Mouse (Mus musculus) urinary bladder, postnatal 36 days (tissue): ENCODE results near the gene Fam81a.

ENCODE experiments used
- DNase-seq, 2 experiments: peaks; one replicate each; pipeline ENCODE4 v3.0.0; 2022; ENCODE audit warnings: low spot score in 2 of 2, mixed read lengths in 1 of 2

Fam81a gene

DNA sequence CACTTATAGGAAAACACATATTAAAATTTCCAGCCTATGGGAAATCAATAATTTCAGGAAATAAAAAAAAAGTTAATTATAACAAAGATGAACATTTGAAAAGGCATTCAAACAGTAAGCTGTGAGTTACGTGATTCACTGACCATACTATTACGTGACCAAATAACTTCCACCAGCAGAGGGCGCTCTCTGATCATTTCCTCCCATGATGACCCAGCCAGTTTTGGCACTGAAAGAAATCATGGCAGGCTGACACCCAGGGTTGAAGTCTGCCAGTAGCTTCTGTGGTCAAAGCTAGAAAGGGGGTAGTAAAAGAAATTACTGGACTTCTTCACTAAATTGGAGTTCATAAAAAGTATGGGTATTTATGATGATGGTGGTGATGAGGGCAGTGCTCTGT lies 33.1 kb downstream of the Fam81a start:
- DNase-seq, result peak; percentile 67 to 73

DNA sequence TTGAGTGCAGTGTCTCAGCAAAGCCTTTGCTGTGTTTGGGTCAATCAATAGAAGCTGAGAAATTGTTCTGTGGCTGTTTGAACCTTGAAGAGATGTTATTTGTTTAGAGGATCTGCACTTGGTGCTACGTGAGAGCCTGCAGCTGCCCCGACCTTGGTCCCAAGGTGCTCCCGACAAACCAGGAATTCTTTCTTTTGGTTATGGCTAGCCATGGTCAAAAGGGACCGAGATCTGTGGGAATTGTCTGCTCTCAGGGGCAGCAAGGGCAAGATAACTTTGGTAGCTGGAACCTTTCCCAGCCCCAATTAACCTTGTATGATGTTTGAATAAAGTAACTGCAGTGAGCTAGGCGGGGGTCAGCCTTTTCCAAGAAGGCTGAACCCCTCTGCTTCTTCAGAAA lies 34.2 kb downstream of the Fam81a start:
- no peak for DNase-seq

DNA sequence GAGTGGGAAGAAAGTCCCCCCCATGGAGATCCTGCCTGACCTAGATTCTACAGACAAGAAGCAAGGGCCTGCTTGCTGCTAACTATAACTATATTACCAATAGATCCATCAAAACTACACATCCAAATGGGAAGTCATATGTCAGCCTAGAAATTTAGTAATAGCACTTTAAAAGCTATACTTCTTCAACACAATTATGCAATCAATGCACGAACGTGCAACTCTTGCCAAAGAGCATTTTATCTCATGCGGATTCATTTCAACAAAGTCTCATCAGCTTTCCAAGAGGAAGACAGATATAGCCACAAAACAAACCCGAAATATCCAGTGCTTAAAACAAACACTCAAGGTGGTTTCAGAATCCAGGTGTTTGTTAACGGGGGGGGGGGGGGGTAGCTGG lies 36.8 kb downstream of the Fam81a start:
- DNase-seq, result no peak

DNA sequence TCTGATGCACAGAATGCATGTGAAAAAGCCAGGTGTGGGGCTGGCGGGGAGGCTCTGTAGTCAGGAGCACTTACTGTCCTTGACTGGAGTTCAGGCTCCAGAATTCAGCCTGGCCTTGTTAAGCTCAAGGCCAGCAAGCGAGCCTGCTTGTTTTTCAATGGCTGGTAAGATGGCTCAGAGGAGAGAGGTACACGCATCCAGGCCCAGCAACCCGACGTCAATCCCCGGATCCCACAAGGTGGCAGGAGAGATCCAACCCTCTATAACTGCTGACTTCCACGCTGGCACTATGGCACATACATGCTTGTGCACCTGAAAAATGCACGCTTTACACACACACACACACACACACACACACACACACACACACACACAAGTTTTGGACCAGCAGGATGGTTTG lies 39.3 kb downstream of the Fam81a start:
- DNase-seq, result no peak

DNA sequence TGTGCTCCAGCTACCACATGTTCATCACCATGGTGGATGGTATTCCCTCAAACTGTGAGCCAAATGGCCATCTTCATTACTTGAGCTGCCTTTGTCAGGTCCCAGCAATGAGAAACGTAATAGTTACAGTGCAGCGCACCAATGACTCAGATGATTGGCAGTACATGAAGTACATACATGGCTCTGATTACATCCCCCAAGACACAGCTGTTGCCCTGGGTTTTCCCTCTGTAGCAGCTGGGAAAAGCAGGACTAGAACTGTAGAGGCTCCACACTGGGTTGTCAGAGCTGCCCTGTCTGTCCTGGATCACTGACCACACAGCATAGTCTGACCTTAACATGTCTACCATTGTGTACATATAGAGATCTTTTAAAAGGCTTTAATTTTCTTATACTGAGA lies 44.8 kb downstream of the Fam81a start:
- no peak for DNase-seq

DNA sequence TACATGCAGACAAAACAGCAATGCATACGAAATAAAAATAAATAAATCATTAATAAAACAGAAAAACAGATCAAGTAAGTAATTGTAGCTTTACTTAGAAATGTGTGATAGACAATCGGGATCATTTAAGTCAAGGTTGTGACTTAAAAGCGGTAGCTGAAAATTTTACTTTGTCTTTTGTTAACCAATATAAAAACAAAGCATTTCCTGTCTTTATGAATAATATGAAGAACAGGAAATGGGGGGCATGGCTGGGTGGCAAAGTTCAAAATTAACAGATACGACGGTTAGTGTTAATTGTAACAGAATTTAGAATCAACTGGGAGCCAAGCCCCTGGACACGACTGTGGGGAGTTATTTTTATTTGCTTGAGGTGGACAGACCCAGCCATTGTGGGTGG lies 47.3 kb downstream of the Fam81a start:
- no peak for DNase-seq

DNA sequence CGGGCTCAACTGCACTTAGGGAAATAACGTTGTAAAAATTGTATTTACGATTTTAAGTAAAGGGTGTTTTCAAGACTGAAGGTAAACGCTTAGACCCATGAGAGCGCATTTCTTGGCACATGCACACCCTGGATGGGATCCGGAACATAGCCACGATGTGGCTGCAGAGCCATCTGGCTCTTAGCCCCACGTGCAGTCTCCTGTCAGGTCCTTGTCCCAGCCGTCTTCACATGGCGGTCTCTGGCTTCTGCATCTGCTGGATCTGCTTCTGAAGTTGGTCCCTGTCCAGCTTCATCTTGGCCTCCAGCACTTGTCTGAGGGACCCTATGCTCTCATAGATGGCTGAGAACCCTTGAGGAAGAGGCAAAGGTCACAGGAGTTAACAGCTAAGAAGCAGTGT lies 51.8 kb downstream of the Fam81a start:
- DNase-seq, result no peak

DNA sequence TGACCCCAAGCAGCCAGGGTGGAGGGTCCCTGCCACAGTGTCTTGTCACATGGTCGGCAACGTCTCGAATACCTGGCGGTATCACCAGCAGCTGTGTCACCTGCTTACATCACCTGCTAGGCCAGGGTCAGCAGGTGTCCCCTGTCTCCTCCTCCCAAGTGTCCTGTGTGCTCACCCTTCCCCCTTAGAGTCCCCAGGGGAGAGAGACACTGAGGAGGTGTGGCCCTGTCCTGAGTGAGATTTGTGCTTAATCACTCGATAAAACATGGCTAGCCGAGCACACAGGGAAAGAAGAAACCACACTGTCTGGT lies 53.6 kb downstream of the Fam81a start:
- no peak for DNase-seq

DNA sequence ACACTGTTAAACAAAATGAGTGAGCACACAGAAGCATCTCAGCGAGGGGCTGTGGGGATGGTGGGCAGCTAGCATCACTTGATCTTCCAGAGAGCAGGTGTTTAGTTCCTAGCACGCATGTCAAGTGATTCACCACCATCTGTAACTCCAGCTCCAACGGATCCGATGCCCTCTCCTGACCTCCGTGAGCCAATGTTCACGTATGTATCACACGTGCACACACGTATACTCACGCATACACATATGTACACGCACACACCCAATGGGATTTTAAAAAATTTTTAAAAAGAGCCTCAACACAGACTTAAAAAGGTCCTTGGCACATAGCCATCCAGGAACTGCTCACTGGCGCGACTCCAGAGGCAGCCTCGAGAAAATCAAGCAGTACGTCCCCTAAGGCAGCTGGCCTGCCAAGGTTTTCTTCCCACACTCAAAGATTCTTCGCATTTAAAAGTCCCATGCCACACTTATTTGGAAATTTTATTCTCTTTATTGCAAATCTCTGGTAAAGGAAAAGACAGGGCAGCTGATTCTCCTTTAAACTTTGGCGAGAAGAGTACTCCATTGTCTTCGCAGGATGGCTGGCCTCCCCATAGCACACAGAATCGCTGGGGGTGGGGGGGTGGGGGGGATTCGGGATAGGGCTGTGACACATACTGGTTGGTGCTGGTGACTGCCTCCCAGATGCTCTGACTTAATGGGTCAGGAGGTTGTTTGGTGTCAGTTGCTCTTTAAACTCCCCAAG lies 54.1 kb downstream of the Fam81a start:
- no peak for DNase-seq

DNA sequence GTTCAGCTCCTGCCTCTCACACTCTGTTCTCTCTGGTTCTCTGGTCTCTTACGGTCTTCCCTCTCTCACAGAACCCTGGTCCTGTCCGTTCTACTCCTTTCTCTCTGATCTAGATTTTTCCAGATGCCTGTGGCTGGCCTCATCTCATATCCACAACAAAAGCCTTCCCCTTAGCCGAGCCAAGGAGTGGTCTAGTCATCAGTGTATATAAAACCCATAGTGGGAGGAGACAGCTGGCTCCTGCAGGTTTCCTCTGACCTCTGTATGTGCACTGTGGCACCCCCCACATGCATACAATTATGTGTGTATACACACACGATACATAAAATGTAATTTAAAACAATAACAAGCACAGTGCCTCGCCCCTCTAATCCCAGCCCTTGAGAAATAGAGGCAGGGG lies 55.0 kb downstream of the Fam81a start:
- no peak for DNase-seq

DNA sequence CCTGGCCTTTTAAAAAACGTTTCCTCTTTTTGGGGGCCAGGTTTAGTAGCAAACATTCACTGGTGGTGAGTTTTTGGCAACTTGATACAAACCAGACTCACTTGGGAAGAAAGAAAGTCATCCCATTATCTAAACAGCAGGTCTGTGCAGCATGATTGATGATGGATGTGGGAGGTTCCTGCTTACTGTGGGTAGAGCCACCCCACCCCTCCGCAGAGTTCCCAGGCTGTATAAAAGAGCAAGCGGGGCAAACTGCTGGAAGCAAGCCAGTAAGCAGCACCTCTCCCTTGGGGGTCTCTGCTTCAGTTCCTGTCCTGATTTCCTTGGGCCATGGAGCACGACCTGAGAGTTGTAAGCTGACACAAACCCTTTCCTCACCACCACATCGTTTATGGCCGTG lies 56.3 kb downstream of the Fam81a start:
- DNase-seq, result no peak

DNA sequence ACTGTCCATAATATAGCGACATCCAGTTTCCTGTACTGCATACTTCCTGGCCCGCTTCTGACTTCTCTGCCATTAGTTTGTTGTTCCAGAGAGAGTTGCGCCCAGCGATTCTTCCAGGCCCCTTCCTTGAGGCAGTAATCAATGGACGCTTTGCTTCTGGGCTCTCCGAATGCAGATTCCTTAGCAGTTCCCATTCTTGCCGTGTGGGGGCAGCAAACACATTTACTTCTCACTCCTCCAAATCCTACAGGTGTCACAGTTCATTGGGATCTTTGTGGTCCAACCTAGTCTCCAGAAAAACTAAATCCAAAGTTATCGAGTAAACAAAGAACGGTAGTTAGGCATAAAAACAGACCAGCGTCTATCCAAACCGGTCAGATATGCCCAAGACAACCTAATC lies 58.3 kb downstream of the Fam81a start:
- DNase-seq, result peak; percentile 18 to 27

DNA sequence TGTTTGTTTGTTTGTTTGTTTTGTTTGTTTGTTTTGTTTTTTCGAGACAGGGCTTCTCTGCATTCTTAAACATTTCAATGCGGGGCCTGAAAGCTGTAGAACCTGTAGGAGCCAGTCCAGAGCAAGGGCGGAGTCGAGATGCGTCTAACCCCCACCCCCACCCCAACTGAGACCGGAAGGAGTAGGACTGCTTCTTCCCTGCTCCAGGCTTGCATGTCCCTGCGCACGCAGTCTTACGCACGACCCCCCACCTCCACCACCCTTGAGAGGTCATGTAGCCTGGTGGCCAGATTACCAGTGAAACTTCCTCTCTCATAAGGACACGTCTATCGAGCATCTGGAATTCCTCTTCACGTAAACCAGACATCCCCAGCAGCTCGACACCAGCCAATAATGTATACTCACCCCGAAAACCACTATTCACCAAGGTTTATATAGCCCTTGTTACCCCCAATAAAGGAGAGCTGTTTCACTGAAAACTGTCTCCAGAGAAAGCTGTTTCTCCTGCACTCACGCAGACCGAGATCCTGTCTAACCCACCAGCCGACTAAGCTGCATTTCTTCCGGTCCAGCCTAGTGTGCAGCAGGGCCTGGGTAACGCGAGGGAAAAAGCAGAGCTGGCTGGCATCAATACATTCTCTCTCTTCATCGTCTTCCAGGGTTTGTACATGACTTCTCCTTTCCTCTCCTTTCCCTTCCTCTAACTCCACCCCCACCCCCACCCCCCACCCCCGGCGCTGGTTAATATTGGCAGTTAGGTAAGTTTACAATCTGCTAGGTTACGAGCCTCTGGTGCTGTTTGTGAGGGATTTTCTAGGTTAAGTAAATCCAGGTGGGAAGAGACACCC lies 59.8 kb downstream of the Fam81a start:
- no peak for DNase-seq

DNA sequence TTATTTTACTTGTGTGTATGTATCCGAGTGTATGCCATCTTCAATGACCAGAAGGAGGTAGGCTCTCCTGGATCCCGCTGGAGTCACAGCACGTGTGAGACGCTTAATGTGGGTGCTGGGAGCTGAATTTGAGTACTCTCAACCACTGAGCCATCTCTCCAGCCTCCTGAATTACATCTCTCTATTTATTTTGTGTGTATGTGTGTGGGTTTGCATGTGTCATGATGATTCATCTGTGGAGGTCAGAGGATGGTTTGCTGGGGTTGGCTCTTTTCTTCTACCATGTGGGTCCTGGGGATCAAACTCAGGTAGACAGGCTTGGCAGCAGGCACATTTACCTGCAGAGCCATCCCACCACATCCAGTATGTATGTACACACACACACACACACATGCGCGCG lies 60.6 kb downstream of the Fam81a start:
- no peak for DNase-seq

DNA sequence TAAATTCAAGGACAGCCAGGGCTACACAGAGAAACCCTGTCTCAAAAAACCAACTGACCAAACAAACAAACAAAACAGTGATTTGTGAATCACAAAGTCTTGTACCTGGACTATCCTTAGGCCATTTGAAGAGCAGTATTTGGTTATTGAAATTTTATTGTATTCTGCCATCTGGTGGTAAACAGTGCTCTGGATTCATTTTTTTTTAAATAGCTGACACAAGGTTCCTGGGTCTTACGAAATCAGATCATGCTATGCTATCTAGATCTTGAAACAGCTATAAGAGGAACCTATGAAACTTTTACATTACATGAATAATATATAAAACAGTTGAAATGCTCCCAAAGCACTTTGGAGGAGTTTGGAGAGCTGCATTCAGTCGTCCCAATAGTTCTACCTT lies 61.4 kb downstream of the Fam81a start:
- no peak for DNase-seq

DNA sequence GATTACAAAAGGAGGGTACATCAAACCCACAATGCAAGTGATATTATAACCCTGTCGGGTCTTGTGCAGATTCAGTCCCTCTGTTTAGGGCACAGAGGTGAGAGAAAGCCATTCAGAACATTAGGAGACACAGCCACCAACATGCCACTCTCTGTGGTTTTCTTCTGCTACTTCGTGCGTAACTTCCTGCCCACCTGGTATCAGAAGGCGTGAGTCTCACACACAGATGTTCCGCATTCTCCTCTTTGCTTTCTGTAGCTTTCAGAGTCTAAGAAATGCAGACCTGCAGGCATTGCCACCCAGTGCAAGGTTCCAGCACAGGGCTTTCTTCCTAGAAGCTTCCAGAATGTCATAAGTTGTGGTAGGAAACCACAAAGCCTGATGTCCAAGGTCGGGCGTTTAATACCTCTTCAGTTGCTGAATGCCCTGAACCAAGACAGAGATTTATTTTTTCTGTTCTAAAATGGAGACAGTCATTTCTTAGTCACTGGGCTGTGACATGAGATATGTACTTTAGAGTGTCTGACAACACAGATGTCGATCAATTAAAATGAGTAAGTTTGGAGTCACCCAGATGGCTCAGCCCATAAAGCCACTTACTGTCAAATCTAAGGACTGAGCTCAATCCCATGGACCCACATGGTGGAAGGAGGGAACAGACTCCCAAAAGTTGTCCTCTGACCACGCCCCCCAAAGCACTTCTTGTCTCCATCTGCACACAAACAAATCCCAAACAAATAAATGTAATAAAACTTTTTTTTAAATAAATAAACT lies 62.1 kb downstream of the Fam81a start:
- DNase-seq, result no peak

DNA sequence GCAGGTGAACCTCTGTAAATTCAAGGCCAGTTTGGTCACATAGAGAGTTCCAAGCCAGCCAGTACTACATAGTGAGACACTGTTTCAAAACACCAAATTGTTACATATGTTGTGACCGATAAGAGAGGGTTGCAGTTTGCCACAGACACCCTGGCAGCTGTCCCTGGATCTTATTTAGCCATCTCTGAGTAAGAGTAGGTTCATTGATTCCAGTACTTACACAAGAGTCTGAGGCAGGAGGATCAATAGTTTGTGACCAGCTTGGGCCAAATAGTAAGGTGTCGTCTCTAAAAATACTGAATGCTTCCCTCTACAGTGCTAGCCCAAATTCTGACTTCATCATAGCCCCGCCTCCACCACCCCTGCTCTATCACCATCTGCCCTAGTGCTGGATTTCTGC lies 64.3 kb downstream of the Fam81a start:
- DNase-seq, result no peak

DNA sequence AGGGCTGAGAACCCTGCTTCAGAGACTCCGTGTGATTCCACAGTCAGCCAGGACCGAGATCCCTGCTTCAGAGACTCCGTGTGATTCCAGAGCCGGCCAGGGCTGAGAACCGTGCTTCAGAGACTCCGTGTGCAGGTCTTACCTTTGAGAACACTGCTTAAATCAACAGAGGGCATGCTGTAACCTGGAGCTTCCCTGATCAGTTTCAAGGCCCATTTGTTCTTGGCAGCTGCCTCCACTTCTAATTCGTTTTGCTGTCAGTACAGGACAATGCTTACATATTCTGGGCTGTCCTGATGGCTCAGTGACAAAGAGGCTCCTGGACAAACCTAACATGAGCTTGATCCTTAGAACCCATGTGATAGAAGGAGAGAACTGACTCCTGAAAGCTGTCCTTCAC lies 65.2 kb downstream of the Fam81a start:
- peak; percentile 15 to 18 for DNase-seq

DNA sequence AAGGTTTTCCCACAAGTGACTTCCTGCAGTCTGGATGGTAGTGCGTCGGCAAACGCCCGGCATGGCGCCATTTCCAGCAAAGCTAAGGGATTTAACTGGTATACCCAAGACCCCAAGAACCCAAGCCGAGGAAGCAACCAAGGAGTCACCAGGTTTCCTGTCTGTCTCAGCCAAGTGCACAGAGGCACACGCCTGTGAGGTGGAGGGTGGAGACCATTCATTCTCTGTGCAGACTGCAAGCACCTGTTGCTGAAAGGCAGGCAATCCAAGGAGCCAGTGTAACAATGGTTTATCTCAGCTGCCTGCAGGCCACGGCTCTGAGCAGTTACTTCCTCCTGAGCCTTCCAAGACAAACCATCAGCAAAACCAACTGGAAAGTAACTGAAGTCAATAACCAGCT lies 70.0 kb downstream of the Fam81a start:
- DNase-seq, result no peak

DNA sequence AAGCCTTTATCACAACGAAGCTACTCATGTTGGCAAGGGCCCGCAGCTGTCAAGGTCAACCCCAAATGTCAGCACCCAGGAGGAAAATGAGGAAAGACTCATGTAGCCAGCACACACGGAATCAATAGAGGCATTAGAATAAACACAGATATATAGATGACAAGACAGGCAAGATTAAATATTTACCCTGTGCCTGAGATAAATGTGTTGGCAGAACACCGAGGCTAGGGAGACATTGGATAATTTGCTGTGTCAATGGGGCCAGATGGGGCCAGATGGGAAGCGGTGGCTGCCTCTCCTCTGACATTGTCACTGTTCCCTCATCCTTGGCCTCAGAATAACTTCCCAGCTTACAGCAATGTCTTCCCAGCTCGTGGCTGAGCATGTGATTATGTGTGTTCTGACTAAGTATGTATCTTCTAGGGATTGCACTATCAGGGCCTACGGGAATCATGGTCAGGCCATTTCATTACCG lies 72.4 kb downstream of the Fam81a start:
- DNase-seq, result peak in 1 of 2 experiments; percentile 24

DNA sequence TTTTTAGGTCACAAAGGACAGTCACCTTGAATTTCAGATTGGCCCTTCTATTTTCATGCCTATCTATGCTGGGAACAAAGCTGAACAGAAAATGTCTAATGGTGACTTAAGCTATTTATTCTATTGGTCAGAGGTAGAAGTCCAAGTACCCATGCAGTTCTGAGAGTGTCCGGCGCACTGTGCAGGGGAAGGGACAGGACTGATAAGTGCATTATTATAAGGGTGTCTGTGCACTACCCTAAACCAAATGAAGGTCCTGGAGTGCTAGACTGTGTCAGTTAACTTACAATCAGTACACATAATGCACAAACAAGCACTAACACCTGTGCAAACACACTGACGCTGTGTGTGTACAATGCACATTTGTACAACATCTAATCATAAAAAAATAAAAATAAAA lies 74.9 kb downstream of the Fam81a start:
- DNase-seq, result no peak

DNA sequence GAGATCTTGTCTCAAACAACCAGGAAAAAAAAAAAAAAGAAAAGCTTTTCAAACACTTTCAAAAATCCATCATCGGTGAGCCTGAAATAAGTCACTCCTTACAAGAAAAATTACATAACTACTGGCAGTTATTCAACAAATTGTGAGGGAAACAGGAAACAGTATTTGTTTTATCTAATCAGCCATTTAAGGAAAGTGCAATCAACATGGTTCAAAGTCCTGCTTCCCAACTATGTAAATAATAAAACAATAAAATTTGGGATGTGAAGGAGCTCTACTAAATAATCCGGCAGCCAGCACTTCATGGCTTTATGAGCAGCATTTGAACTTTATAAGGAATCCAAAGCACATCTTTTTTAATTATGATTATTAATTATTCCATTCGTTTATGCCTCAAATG lies 80.3 kb downstream of the Fam81a start:
- DNase-seq, result no peak

DNA sequence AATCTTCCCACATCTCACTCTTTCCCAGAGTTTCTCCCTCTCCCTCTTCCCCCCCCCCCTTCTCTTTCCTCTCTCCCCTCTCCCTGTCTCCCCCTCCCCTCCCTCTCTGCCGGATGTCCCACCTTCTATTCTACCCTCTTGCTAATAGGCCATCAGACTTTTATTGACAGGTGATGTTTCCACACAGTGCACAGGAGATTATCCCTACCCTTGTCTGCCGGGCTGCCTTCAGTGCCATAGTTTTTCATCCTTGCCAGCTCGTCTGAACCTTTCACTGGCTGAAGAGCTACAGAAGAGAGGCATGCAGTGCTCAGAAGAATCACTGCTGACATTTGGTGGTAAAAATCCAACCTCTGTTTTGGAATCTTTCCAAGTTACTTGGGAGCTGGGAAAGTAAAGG lies 88.9 kb downstream of the Fam81a start:
- no peak for DNase-seq
